Mouse (Mus musculus) myocyte (in vitro differentiated cells): ENCODE measurements around the gene Gm21833.

ENCODE experiments used
- CEBPB ChIP-seq: IDR thresholded peaks from 2 replicates; pipeline ENCODE4 v1.6.1; 2011; ENCODE audit warnings: mild to moderate bottlenecking, moderate library complexity; ENCODE audit not compliant: poor library complexity, insufficient read depth, severe bottlenecking
- E2F4 ChIP-seq: IDR thresholded peaks from one replicate; pipeline ENCODE4 v1.6.1; 2011; ENCODE audit warnings: mild to moderate bottlenecking, control low read depth, moderate library complexity; ENCODE audit not compliant: insufficient read depth
- MAX ChIP-seq: IDR thresholded peaks from one replicate; pipeline ENCODE4 v1.6.1; 2011; ENCODE audit warnings: low read depth, mild to moderate bottlenecking, control low read depth
- MYOG ChIP-seq, 3 experiments: IDR thresholded peaks; one replicate each; pipeline ENCODE4 v1.6.1; 2011; ENCODE audit warnings: control low read depth in 2 of 3, low read depth in 2 of 3, mild to moderate bottlenecking in 2 of 3; ENCODE audit not compliant: insufficient read length in 2 of 3, control insufficient read depth in 1 of 3, insufficient read depth in 1 of 3
- POLR2A ChIP-seq: IDR thresholded peaks from one replicate; pipeline ENCODE4 v1.6.1; 2011; ENCODE audit warnings: low read depth, mild to moderate bottlenecking, control low read depth, moderate library complexity; ENCODE audit not compliant: insufficient read length
- POLR2AphosphoS2 ChIP-seq: IDR thresholded peaks from one replicate; pipeline ENCODE4 v1.6.1; 2011; ENCODE audit warnings: low read depth, control low read depth; ENCODE audit not compliant: insufficient read length
- TCF12 ChIP-seq: IDR thresholded peaks from one replicate; pipeline ENCODE4 v1.6.1; 2011; ENCODE audit warnings: mild to moderate bottlenecking, control low read depth; ENCODE audit not compliant: poor library complexity, insufficient read depth, severe bottlenecking

DNA sequence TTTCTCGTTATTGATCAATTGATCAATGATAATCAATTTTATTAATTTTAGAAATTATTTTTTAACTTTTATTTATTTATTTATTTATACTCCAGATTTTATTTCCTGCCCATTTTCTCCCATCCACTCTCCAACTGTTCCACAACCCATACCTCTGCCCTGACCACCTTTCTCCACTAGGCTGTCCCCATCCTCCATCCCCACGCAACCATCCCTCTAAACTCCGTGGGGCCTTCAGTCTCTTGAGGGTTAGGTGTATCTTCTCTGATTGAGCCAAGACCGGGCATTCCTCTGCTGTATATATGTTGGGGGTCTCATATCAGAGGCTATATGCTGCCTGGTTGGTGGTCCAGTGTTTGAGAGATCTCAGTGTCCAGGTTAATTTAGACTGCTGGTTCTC lies 31.7 kb upstream of the Gm21833 start:
- TF ChIP-seq POLR2AphosphoS2 (no peak), POLR2A (no peak), E2F4 (no peak), TCF12 (no peak), CEBPB (no peak), MAX (no peak), MYOG (IDR thresholded peaks at IDR 0.05; ENCODE audit: control insufficient read depth in 1 of 3, insufficient read depth in 1 of 3, insufficient read length in 2 of 3, low read depth in 2 of 3) (no peak)
